Mouse (Mus musculus): ENCODE results near the gene Mknk1. TPM values are rescaled to one million over a fixed set of nuclear protein-coding genes. Genes with fewer than 3 reads are reported as not detected.

Mknk1 gene
- total RNA-seq, 1 experiment from 2014 or later: 98.0 TPM

Other genes with a start within 250 kb of the Mknk1 start
- gene Cyp4a32, start 238.2 kb upstream of the Mknk1 start, total RNA-seq (2017): not detected in 3 replicates
- gene Cyp4b1, start 191.5 kb upstream of the Mknk1 start, total RNA-seq (2017): not detected in 3 replicates
- gene Efcab14, start 101.5 kb upstream of the Mknk1 start, total RNA-seq (2017): 23.1 to 39.7 TPM (median 23.5 TPM) in 3 replicates
- not detected in 3 replicates for gene Tex38, start 58.2 kb upstream of the Mknk1 start, total RNA-seq (2017)
- 3.2 to 9.0 TPM (median 7.3 TPM) in 3 replicates for gene Atpaf1, start 54.4 kb upstream of the Mknk1 start, total RNA-seq (2017)
- gene Mob3c, start 11.1 kb upstream of the Mknk1 start, total RNA-seq (2017): 17.7 to 25.1 TPM (median 19.5 TPM) in 3 replicates
- not detected in 3 replicates for gene Kncn, start 45.2 kb downstream of the Mknk1 start, total RNA-seq (2017)
- gene 6430628N08Rik, start 51.5 kb downstream of the Mknk1 start, total RNA-seq (2017): not detected in 3 replicates
- gene Dmbx1, start 100.7 kb downstream of the Mknk1 start, total RNA-seq (2017): not detected in 3 replicates
- 5.3 to 9.1 TPM (median 6.8 TPM) in 3 replicates for gene Faah, start 178.7 kb downstream of the Mknk1 start, total RNA-seq (2017)
- gene Nsun4, start 214.7 kb downstream of the Mknk1 start, total RNA-seq (2017): 19.5 to 41.1 TPM (median 19.5 TPM) in 3 replicates
- 438 to 562 TPM (median 516 TPM) in 3 replicates for gene Uqcrh, start 235.9 kb downstream of the Mknk1 start, total RNA-seq (2017)
- 5.2 to 13.2 TPM (median 8.6 TPM) in 3 replicates for gene Lrrc41, start 236.1 kb downstream of the Mknk1 start, total RNA-seq (2017)

Data from monocyte, adult 5-6 weeks (primary cell).